Mouse (Mus musculus) liver, embryonic 16.5 days (tissue): ENCODE data around the gene Dytn. TPM values are rescaled to one million over a fixed set of nuclear protein-coding genes. Genes with fewer than 3 reads are reported as not detected.
A peak's percentile ranks its signal among the peaks of the same experiment; 100 is the strongest.

Source experiments
- ATAC-seq: fragments of 200-750 bp; cut with Nextera tagmentation; 2 replicates; pipeline ENCODE4 v1.8.0; 2017; ENCODE audit warnings: low read depth, mild to moderate bottlenecking, moderate number of reproducible peaks, moderate library complexity
- H3K27ac ChIP-seq: fragments of 300-500 bp; sonication (generic); 2 replicates; pipeline ENCODE4 v1.5.1; 2014; ENCODE audit warnings: mild to moderate bottlenecking, low read length
- H3K27me3 ChIP-seq: fragments of 300-500 bp; sonication (generic); 2 replicates; pipeline ENCODE4 v1.6.1; 2014; ENCODE audit warnings: low read depth, low read length, mixed read lengths; ENCODE audit not compliant: control insufficient read depth, insufficient read depth
- H3K36me3 ChIP-seq: fragments of 300-500 bp; sonication (generic); 2 replicates; pipeline ENCODE4 v1.6.1; 2014; ENCODE audit warnings: mild to moderate bottlenecking; ENCODE audit not compliant: control insufficient read depth, insufficient read depth
- H3K4me1 ChIP-seq: fragments of 300-500 bp; sonication (generic); 2 replicates; pipeline ENCODE4 v1.6.1; 2014; ENCODE audit warnings: low read depth, low read length, mixed read lengths; ENCODE audit not compliant: control insufficient read depth
- H3K4me2 ChIP-seq: fragments of 300-500 bp; sonication (generic); 2 replicates; pipeline ENCODE4 v1.6.1; 2014; ENCODE audit warnings: low read depth, low read length, mixed read lengths
- H3K4me3 ChIP-seq: fragments of 300-500 bp; sonication (generic); 2 replicates; pipeline ENCODE4 v1.5.1; 2014; ENCODE audit warnings: low read depth, mild to moderate bottlenecking, low read length
- H3K9ac ChIP-seq: fragments of 300-500 bp; sonication (generic); 2 replicates; pipeline ENCODE4 v1.6.1; 2014; ENCODE audit warnings: low read depth, low read length
- H3K9me3 ChIP-seq: fragments of 300-500 bp; sonication (generic); replicated peaks from 2 replicates; pipeline ENCODE4 v1.6.1; 2016; ENCODE audit warnings: low read length; ENCODE audit not compliant: control insufficient read depth
- WGBS: fragments of 180-500 bp; shearing (Covaris S2); extraction: QIAGEN DNeasy Blood & Tissue Kit; methylation state at CpG from one replicate; pipeline ENCODE4 v1.1.7; 2014; ENCODE audit not compliant: insufficient replicate concordance; 5-methylcytosine and 5-hydroxymethylcytosine counted together
- polyA plus RNA-seq: library from polyadenylated mRNA; unstranded; fragments of >200 nt; fragmentation: Nextera tagmentation; extraction: Ambion mirVana; gene quantifications from 2 replicates; pipeline ENCODE4 v1.2.1, GENCODE M21; 2015

Gene Dytn
- polyA plus RNA-seq = not detected in 2 replicates

- 64% methylated on average over 4 of the region's 4 CpGs for WGBS
- H3K9ac ChIP-seq = no peak within 1 kb of the TSS
Measured at GRCm38 (mm10) chr1:63686827-63687226, at the start of gene Dytn. TSS of gene Dytn (minus strand) at chr1:63686927.

GRCm38 (mm10) chr1:63730240-63730771 is 43.6 kb upstream of the Dytn start, which contains the start of the genes Mdh1b and Fastkd2:
TSS of gene Mdh1b (minus strand) at chr1:63730318.
TSS of gene Fastkd2 (plus strand) at chr1:63730614.
- Histone ChIP-seq H3K27ac (no peak within 1 kb of the TSS), H3K27me3 (no peaks in the 10 kb centered on the region; the same call in 1 of the 2 replicates), H3K4me3 (peak within 1 kb of the TSS; percentile 78), H3K4me1 (no peaks in the 10 kb centered on the region; the same call in 1 of the 2 replicates), H3K9me3 (no peaks in the 10 kb centered on the region), H3K9ac (peak within 1 kb of the TSS; percentile 69), H3K36me3 (no peaks in the 10 kb centered on the region), H3K4me2 (peak within 1 kb of the TSS; percentile 68)
- WGBS = under 1% methylated on average over 31 of the region's 31 CpGs
- ATAC-seq = peak; percentile 85

More at GRCm38 (mm10) chr1:63686827-63687226, at the start of gene Dytn:
- Histone ChIP-seq H3K4me2 (no peak within 1 kb of the TSS), H3K27ac (no peak within 1 kb of the TSS), H3K9me3 (no peaks in the 10 kb centered on the region), H3K4me3 (no peak within 1 kb of the TSS), H3K27me3 (no peaks in the 10 kb centered on the region), H3K4me1 (no peaks in the 10 kb centered on the region), H3K36me3 (no peaks in the 10 kb centered on the region)
- ATAC-seq = no peak

- peak overlapping the region; percentile 68 for H3K4me2 ChIP-seq
- ATAC-seq = no peak
- WGBS = 49% methylated on average over 8 of the region's 8 CpGs
- H3K9me3 ChIP-seq = no peaks in the 10 kb centered on the region
- no peaks in the 10 kb centered on the region for H3K36me3 ChIP-seq
- H3K9ac ChIP-seq = peak overlapping the region; percentile 16; the same call in 1 of the 2 replicates
- no peak overlapping the region for H3K27ac ChIP-seq
- peak overlapping the region; percentile 78 for H3K4me3 ChIP-seq
- H3K4me1 ChIP-seq = no peaks in the 10 kb centered on the region; the same call in 1 of the 2 replicates
- H3K27me3 ChIP-seq = no peaks in the 10 kb centered on the region; the same call in 1 of the 2 replicates
Measured at GRCm38 (mm10) chr1:63729796-63730195, 43.1 kb upstream of the Dytn start.

DNA sequence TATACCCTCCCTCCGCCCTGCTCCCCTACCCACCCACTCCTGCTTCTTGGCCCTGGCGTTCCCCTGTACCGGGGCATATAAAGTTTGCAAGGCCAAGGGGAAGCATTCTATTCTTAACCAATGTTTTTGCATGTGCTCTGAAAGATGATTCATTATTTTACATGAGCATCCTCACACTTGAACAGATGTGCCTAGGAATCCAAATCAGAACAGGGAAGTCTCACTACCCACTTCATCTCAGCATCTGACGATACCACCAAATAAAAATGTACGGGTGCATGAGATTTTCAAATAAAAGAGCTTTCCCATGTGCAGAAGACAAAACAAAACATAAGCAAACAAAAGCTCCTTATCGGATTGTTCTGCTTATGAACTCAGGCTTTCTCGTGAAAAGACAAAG is 33.4 kb upstream of the Dytn start:
- no peak for ATAC-seq
- H3K27me3 ChIP-seq = no peaks in the 10 kb centered on the region
- H3K4me3 ChIP-seq = no peak overlapping the region
- H3K4me1 ChIP-seq = no peaks in the 10 kb centered on the region
- no peak overlapping the region for H3K27ac ChIP-seq
- H3K4me2 ChIP-seq = no peak overlapping the region
- H3K36me3 ChIP-seq = no peaks in the 10 kb centered on the region
- H3K9ac ChIP-seq = no peak overlapping the region
- WGBS = 66% methylated on average over 7 of the region's 7 CpGs
- no peaks in the 10 kb centered on the region for H3K9me3 ChIP-seq

- Histone ChIP-seq H3K9me3 (no peaks in the 10 kb centered on the region), H3K27me3 (no peaks in the 10 kb centered on the region), H3K4me1 (no peaks in the 10 kb centered on the region), H3K9ac (no peak overlapping the region), H3K4me2 (no peak overlapping the region), H3K27ac (no peak overlapping the region), H3K4me3 (no peak overlapping the region), H3K36me3 (no peaks in the 10 kb centered on the region)
- WGBS = 38% methylated on average over 3 of the region's 3 CpGs
- ATAC-seq = no peak
Measured at GRCm38 (mm10) chr1:63708876-63709275, 22.1 kb upstream of the Dytn start.

DNA sequence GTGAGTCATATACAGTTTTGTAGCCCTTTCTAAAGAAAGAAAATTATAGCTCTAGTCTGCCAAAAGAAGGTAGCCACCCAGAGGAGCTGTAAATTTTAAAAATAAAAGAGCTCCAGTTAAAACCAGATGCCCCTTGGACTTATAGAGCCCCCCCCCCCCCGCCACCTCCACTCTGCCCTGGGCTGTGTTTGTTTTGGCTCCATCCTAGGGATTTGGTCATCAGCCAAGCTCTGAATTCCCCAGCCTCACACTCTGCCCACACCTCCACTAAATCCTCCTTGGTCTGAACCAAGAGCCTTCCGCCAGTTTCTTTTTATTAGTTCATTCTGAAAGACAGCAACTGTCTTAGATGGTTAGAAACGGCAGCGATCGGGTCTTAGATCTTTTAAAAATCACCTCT is 19.0 kb upstream of the Dytn start:
- ATAC-seq = peak; percentile 87

DNA sequence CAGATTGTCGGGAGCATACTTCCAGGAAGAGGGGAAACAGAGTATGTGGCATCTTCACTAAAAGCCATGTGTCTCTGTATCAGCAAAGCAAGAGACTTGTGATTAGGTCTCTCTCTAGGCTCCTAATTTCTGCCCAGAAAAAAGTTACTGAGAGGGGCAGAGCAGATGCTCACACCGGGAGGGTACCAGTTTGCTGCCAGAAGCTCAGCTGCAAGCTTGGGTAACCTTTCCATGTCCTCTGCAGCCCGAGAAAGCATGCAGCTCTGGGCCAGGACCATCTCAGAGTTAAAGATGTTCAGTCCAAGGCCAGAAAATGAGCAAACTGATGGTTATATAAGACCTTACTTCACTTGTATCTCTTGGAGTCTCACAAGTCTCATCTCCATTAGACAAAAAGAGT is 10.1 kb upstream of the Dytn start:
- 47% methylated on average over 3 of the region's 3 CpGs for WGBS
- Histone ChIP-seq H3K36me3 (no peaks in the 10 kb centered on the region), H3K27me3 (no peaks in the 10 kb centered on the region), H3K4me1 (no peaks in the 10 kb centered on the region), H3K9ac (no peak overlapping the region), H3K9me3 (no peaks in the 10 kb centered on the region), H3K4me3 (no peak overlapping the region), H3K4me2 (no peak overlapping the region), H3K27ac (no peak overlapping the region)
- ATAC-seq = no peak

More for the DNA sequence above, 19.0 kb upstream of the Dytn start:
- Histone ChIP-seq H3K27me3 (no peaks in the 10 kb centered on the region), H3K27ac (no peak overlapping the region), H3K4me1 (no peaks in the 10 kb centered on the region), H3K4me2 (no peak overlapping the region), H3K9ac (no peak overlapping the region), H3K9me3 (no peaks in the 10 kb centered on the region), H3K4me3 (no peak overlapping the region), H3K36me3 (no peaks in the 10 kb centered on the region)
- 54% methylated on average over 5 of the region's 5 CpGs for WGBS

DNA sequence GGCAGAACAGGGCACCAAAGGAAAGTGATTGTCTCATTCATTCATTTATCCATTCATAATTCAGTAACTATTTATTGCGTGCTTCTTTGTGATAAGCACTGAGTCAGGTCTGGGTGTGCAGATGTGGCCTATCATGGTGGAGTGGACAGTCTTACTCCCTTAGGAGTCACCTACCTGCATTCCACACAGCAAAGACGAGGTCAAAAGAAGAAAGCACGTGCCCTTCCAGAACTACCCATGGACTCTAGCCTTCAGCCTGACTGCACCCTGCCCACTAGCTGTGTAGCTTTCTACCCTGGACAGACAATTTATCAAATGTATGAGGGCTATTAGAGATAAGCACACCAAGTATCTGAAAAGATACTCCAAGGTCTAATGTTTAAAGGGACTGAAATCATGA is 10.8 kb downstream of the Dytn start:
- H3K4me1 ChIP-seq = no peaks in the 10 kb centered on the region
- H3K27ac ChIP-seq = no peak overlapping the region
- no peak overlapping the region for H3K4me2 ChIP-seq
- H3K9me3 ChIP-seq = no peaks in the 10 kb centered on the region
- no peak overlapping the region for H3K9ac ChIP-seq
- 59% methylated on average over 3 of the region's 3 CpGs for WGBS
- no peak overlapping the region for H3K4me3 ChIP-seq
- H3K36me3 ChIP-seq = no peaks in the 10 kb centered on the region
- ATAC-seq = no peak
- H3K27me3 ChIP-seq = no peaks in the 10 kb centered on the region

GRCm38 (mm10) chr1:63668852-63669160 is 17.9 kb downstream of the Dytn start:
- Histone ChIP-seq H3K9ac (no peak overlapping the region), H3K27ac (no peak overlapping the region), H3K4me3 (no peak overlapping the region), H3K27me3 (no peaks in the 10 kb centered on the region), H3K4me1 (no peaks in the 10 kb centered on the region), H3K36me3 (no peaks in the 10 kb centered on the region), H3K4me2 (no peak overlapping the region), H3K9me3 (no peaks in the 10 kb centered on the region)
- WGBS = 3% methylated on average over 3 of the region's 3 CpGs
- no peak for ATAC-seq
